Mouse (Mus musculus) C2C12 (cell line): ENCODE results near the gene Ms4a7.

Experiments
- CTCF ChIP-seq: IDR thresholded peaks from one replicate; pipeline ENCODE4 v1.5.1; 2011; ENCODE audit not compliant: control insufficient read depth, insufficient read depth, insufficient read length
- MYOD1 ChIP-seq: IDR thresholded peaks from one replicate; pipeline ENCODE4 v1.6.1; 2011; ENCODE audit warnings: low read depth; ENCODE audit not compliant: control insufficient read depth, insufficient read length

DNA sequence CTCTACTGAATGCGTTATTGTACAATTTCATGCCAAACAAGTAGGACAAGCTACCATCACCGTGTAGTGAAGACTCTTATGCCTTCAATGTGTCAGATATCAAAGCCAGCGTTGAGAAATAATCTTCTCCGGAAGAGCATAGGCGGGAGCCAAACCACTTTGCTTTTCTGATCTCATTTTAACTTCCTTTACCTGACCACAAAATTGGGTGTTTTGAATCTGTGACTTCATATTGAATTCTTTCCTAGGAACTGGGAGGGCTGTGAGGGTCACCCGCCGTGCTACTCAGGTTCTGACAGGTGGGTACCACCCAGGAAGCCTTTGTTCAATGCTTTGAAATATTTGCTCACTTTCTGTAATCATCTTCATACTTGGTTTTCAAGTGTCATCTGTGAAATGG lies 19.8 kb upstream of the Ms4a7 start:
- TF ChIP-seq MYOD1 (no peak), CTCF (no peak)
